Mouse (Mus musculus) liver, embryonic 16.5 days (tissue): Measurements from ENCODE around the gene Dhx58. TPM values are rescaled to one million over a fixed set of nuclear protein-coding genes. Genes with fewer than 3 reads are reported as not detected.

Experiments
- ATAC-seq: fragments of 200-750 bp; cut with Nextera tagmentation; 2 replicates; pipeline ENCODE4 v1.8.0; 2017; ENCODE audit warnings: low read depth, mild to moderate bottlenecking, moderate number of reproducible peaks, moderate library complexity
- H3K27ac ChIP-seq: fragments of 300-500 bp; sonication (generic); 2 replicates; pipeline ENCODE4 v1.5.1; 2014; ENCODE audit warnings: mild to moderate bottlenecking, low read length
- H3K27me3 ChIP-seq: fragments of 300-500 bp; sonication (generic); 2 replicates; pipeline ENCODE4 v1.6.1; 2014; ENCODE audit warnings: low read depth, low read length, mixed read lengths; ENCODE audit not compliant: control insufficient read depth, insufficient read depth
- H3K36me3 ChIP-seq: fragments of 300-500 bp; sonication (generic); 2 replicates; pipeline ENCODE4 v1.6.1; 2014; ENCODE audit warnings: mild to moderate bottlenecking; ENCODE audit not compliant: control insufficient read depth, insufficient read depth
- H3K4me1 ChIP-seq: fragments of 300-500 bp; sonication (generic); 2 replicates; pipeline ENCODE4 v1.6.1; 2014; ENCODE audit warnings: low read depth, low read length, mixed read lengths; ENCODE audit not compliant: control insufficient read depth
- H3K4me2 ChIP-seq: fragments of 300-500 bp; sonication (generic); 2 replicates; pipeline ENCODE4 v1.6.1; 2014; ENCODE audit warnings: low read depth, low read length, mixed read lengths
- H3K4me3 ChIP-seq: fragments of 300-500 bp; sonication (generic); 2 replicates; pipeline ENCODE4 v1.5.1; 2014; ENCODE audit warnings: low read depth, mild to moderate bottlenecking, low read length
- H3K9ac ChIP-seq: fragments of 300-500 bp; sonication (generic); 2 replicates; pipeline ENCODE4 v1.6.1; 2014; ENCODE audit warnings: low read depth, low read length
- H3K9me3 ChIP-seq: fragments of 300-500 bp; sonication (generic); replicated peaks from 2 replicates; pipeline ENCODE4 v1.6.1; 2016; ENCODE audit warnings: low read length; ENCODE audit not compliant: control insufficient read depth
- WGBS: fragments of 180-500 bp; shearing (Covaris S2); extraction: QIAGEN DNeasy Blood & Tissue Kit; methylation state at CpG from one replicate; pipeline ENCODE4 v1.1.7; 2014; ENCODE audit not compliant: insufficient replicate concordance; 5-methylcytosine and 5-hydroxymethylcytosine counted together
- polyA plus RNA-seq: library from polyadenylated mRNA; unstranded; fragments of >200 nt; fragmentation: Nextera tagmentation; extraction: Ambion mirVana; gene quantifications from 2 replicates; pipeline ENCODE4 v1.2.1, GENCODE M21; 2015

Dhx58 gene
- polyA plus RNA-seq, 1 experiment from 2014 or later = 2.2 TPM

DNA sequence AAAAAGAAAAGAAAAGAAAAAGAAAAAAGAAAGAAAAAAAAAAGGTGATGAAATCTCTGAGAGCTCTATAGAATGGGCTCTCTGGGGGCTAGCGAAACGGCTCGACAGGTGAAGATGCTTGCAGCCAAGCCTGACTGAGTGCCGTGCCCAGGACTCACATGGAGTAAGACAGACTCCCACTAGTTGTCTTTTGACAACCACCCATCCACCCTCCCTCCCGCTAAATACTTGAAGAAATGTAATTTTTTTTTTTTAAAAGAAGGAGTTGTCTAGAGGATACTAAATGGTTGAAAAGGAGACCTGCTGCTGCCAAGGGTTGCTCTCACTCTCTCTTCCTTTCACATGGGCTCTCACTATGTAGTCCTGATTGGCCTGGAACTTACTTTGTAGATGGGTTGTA lies 34.7 kb upstream of the Dhx58 start:
- no peaks in the 10 kb centered on the region for H3K36me3 ChIP-seq
- H3K4me2 ChIP-seq = peak overlapping the region; percentile 85
- 23% methylated on average over 5 of the region's 5 CpGs for WGBS
- no peaks in the 10 kb centered on the region for H3K27me3 ChIP-seq
- peak overlapping the region; percentile 82 for H3K4me3 ChIP-seq
- H3K9me3 ChIP-seq = no peaks in the 10 kb centered on the region
- H3K27ac ChIP-seq = peak overlapping the region; percentile 85
- ATAC-seq = no peak
- H3K4me1 ChIP-seq = peaks cover 35% of the 10 kb centered on the region
- H3K9ac ChIP-seq = peak overlapping the region; percentile 57

DNA sequence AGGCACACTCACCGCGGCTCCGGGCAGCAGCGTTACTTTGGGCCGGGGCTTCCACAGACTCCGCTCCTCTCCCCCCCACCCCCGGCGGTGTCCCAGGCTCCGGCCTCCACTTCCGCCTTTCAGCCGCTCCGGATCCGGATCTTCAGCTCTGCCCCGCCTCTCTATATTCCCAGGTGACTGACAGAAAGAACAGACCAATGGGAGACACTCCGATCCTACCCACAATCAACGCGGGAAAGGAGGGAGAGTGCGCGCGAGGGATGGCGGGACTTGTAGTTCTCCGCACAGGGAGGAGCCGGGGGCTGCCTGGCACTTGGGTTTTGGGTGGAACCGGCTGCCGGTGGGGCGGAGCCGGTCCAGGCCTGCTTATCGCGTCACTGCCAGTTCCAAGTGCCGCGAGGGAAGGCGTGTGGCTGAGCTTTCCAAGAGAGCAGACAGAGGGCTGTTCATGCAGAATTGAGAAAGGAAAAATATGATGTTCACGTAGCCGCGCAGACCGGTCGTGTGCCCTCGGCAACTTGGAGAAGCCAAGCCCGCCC lies 34.1 kb upstream of the Dhx58 start, which contains the start of gene Rab5c:
Rab5c (minus strand) TSS at position 150 of the 539 bp plus-strand sequence.
- no peaks in the 10 kb centered on the region for H3K27me3 ChIP-seq
- H3K27ac ChIP-seq = peak within 1 kb of the TSS; percentile 88
- peak; percentile 98 for ATAC-seq
- no peaks in the 10 kb centered on the region for H3K9me3 ChIP-seq
- peaks cover 37% of the 10 kb centered on the region for H3K4me1 ChIP-seq
- peak within 1 kb of the TSS; percentile 89 for H3K9ac ChIP-seq
- H3K4me3 ChIP-seq = peak within 1 kb of the TSS; percentile 82
- WGBS = 0% methylated on average over 39 of the region's 39 CpGs
- peak within 1 kb of the TSS; percentile 89 for H3K4me2 ChIP-seq
- H3K36me3 ChIP-seq = peaks cover 1% of the 10 kb centered on the region; the same call in 1 of the 2 replicates

DNA sequence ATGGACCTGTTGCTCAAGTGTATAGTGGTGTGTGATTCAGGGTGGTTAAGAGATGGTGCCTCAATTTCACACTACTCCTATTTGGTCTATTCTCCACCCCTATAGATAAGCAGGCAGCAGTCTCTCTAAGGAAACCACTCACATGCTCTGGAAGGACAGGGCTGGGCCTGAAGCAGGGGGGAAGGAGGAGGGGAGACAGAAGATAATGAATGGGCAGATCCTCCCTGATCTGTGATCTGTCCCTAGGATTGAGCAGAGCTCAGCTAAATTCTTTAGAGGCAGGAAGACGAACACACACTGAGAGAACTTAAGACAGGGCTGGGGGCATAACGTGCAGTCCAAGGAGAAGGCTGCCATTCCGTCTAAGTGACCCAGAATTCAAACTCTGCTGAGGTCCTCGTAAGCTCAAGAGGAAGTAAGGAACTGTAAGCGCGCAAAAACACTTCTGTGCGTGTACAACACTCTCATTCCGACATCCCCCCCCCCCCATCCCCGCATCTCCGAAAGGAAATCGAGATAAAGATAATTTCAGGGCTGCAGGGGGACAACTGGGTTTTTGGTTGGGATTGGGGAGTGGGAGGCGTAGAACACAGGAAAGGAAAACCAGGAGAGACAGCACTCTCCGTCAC lies 33.1 kb upstream of the Dhx58 start:
- ATAC-seq = peak; percentile 54
- H3K27me3 ChIP-seq = no peaks in the 10 kb centered on the region
- peak overlapping the region; percentile 89 for H3K4me2 ChIP-seq
- peaks cover 43% of the 10 kb centered on the region for H3K4me1 ChIP-seq
- H3K27ac ChIP-seq = peak overlapping the region; percentile 88
- peak overlapping the region; percentile 82 for H3K4me3 ChIP-seq
- peaks cover 9% of the 10 kb centered on the region for H3K36me3 ChIP-seq
- under 1% methylated on average over 13 of the region's 13 CpGs for WGBS
- no peaks in the 10 kb centered on the region for H3K9me3 ChIP-seq
- peak overlapping the region; percentile 89 for H3K9ac ChIP-seq

DNA sequence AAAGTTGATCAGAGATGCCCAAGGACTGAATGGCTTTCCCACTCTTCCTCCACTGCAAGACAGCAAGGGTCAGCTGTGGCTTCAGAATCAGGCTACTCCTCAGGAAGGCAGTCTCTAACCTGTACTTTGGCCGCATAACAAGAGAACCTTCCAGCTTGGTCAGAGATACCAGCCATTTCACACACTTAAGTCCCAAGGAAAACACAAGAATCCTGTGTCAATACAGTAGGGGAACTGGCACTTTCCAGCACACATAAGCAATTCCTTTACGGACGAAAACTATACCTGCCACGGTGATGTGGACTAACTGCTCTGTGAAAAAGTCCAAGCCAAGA lies 32.6 kb upstream of the Dhx58 start:
- WGBS = 29% methylated on average over 4 of the region's 4 CpGs
- Histone ChIP-seq H3K9ac (peak overlapping the region; percentile 89), H3K9me3 (no peaks in the 10 kb centered on the region), H3K4me2 (peak overlapping the region; percentile 89), H3K4me1 (peaks cover 45% of the 10 kb centered on the region), H3K27ac (peak overlapping the region; percentile 88), H3K4me3 (peak overlapping the region; percentile 82), H3K36me3 (peaks cover 9% of the 10 kb centered on the region), H3K27me3 (no peaks in the 10 kb centered on the region)
- ATAC-seq = no peak

DNA sequence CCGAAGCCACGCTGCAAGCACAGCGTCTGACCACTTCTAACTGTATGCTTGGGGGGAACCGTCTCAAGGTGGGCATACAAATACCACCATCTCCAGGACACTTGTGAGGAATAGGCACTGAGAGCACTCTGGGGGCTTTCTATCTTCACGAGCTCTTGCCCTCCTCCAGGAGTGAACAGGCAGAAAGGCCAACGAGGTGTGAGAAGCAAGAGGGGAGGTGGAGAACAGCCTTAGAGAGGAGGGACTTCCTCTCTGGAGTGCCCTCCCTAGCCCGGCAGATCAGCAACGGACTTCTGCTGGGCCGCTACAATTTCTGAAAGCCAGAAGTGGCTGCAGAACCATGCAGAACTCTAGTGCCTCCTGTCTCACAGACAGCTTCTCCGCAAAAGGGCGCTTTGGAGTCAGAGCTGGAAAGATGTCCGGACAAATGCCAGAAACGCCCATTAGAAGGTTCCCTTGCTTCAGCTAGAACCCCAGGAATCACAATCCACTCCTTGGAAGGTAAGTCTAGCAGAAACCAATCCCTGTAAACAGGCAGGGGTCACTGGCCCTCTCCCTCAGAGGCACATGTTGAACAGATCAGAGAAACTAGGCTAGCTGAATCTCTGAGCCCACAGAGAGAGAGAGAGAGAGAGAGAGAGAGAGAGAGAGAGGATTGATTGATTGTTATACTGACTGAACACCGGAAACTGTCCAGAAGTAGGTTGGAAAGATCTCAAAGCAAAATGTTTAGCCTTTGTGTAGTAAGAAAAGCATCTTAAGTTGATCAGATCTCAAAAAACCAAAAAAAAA lies 32.1 kb upstream of the Dhx58 start:
- H3K36me3 ChIP-seq = peaks cover 9% of the 10 kb centered on the region
- peak overlapping the region; percentile 89 for H3K4me2 ChIP-seq
- no peak for ATAC-seq
- no peaks in the 10 kb centered on the region for H3K27me3 ChIP-seq
- peaks cover 45% of the 10 kb centered on the region for H3K4me1 ChIP-seq
- peak overlapping the region; percentile 89 for H3K9ac ChIP-seq
- 21% methylated on average over 14 of the region's 14 CpGs for WGBS
- peak overlapping the region; percentile 82 for H3K4me3 ChIP-seq
- H3K27ac ChIP-seq = peak overlapping the region; percentile 88
- no peaks in the 10 kb centered on the region for H3K9me3 ChIP-seq

DNA sequence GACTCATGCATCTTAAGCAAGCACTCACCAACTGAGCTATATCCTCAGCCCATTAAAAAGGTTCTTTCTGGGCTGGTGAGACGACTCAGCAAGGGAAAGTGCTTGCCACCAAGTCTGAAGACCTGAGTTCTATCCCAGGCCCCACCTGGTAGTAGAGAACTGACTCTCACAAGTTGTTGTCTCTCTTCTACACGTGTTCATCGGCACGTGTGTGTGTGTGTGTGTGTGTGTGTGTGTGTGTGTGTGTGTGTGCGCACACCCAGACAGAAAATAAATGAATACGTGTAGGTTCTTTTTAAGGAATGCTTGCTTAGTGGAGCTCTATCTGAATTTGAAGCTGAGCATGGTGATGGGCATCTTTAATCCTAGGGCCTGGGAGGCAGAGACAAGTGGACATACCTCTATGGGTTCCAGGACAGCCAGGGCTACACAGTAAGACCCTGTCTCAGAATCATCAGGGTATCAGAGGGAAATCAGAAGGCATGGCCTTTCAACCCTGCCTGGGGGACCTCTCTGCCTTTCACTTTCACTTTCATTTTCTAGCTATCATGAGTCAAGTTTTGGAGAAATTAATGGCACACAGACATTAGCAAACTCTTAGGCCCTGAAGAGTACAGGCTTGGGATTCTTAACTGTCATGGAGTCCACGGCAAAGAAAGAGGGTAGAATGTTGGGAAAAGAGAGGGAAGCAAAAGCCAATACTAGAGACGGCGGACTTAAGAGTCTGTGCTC lies 31.2 kb upstream of the Dhx58 start:
- Histone ChIP-seq H3K4me1 (peaks cover 51% of the 10 kb centered on the region), H3K9ac (peak overlapping the region; percentile 89), H3K36me3 (peaks cover 9% of the 10 kb centered on the region), H3K27ac (peak overlapping the region; percentile 88), H3K4me2 (peak overlapping the region; percentile 89), H3K9me3 (no peaks in the 10 kb centered on the region), H3K27me3 (no peaks in the 10 kb centered on the region), H3K4me3 (peak overlapping the region; percentile 82)
- no peak for ATAC-seq
- whole genome bisulfite sequencing = 61% methylated on average over 9 of the region's 9 CpGs

DNA sequence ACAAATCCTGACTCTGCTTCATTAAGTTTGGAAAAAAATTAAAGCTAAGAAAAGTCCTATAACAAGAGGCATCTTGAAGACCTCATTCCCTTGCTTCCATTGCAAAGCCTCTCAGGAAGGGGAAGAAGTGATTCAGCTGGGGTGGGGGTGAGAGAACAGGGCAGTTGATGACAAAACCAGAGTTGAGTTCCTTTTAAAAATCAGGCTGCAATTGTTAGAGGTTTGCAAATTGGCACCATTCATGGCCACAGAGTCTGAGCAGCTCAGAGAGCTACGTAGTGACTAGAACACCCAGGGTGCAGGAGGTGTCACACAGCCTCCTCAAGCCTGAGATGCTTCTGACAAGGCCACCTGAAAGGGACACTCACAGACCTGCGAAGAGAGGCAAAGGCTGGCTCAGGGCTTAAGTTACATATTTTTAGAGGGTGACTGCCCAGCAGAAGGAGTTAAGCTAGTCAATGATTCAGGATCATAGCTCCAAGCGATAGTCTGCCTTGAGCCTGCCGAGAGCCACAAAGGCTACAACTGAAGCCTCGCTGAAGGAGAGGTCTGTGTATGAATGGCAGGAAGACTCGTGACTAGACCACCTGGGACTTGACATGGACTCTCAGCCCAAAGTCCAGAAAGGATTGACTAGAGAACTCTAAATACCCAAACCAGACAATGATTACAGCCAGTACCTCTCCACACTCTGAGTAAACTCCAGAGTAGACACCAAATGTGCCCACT lies 26.6 kb upstream of the Dhx58 start:
- no peak overlapping the region for H3K9ac ChIP-seq
- WGBS = 78% methylated on average over 6 of the region's 6 CpGs
- no peaks in the 10 kb centered on the region for H3K9me3 ChIP-seq
- H3K27me3 ChIP-seq = no peaks in the 10 kb centered on the region
- H3K27ac ChIP-seq = no peak overlapping the region
- H3K4me3 ChIP-seq = no peak overlapping the region
- H3K36me3 ChIP-seq = peaks cover 13% of the 10 kb centered on the region
- peaks cover 25% of the 10 kb centered on the region for H3K4me1 ChIP-seq
- ATAC-seq = no peak
- H3K4me2 ChIP-seq = no peak overlapping the region

DNA sequence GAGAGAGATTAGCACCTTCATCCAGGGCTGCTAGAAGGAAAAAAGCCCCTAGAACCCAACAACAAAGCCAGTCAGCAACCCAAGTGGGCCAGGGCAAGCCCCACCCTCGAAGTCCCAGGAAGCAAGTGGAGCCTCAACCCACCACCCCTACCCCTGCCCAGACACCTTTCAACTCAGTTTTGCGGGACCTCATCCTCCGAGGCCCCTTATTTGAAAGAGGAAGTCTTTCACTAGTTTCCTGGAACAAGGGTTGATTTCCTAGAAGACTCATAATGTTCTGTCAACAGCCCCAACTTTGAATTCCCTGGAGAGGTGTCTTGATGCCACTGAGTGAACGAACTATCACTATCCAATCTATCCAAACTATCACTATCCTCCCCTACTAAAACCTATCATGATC lies 25.9 kb upstream of the Dhx58 start:
- no peak for ATAC-seq
- no peak overlapping the region for H3K4me3 ChIP-seq
- no peak overlapping the region for H3K9ac ChIP-seq
- 41% methylated on average over 4 of the region's 4 CpGs for WGBS
- no peaks in the 10 kb centered on the region for H3K27me3 ChIP-seq
- peaks cover 23% of the 10 kb centered on the region for H3K4me1 ChIP-seq
- no peaks in the 10 kb centered on the region for H3K9me3 ChIP-seq
- H3K36me3 ChIP-seq = peaks cover 13% of the 10 kb centered on the region
- no peak overlapping the region for H3K27ac ChIP-seq
- no peak overlapping the region for H3K4me2 ChIP-seq
